Mouse (Mus musculus) frontal cortex, postnatal 10 days (tissue): ENCODE measurements around the gene Vill.

Experiments
- DNase-seq, 2 experiments: peaks; one replicate each; pipeline ENCODE4 v3.0.0; 2022; ENCODE audit warnings: low spot score in 2 of 2, mixed read lengths in 1 of 2

Vill gene

DNA sequence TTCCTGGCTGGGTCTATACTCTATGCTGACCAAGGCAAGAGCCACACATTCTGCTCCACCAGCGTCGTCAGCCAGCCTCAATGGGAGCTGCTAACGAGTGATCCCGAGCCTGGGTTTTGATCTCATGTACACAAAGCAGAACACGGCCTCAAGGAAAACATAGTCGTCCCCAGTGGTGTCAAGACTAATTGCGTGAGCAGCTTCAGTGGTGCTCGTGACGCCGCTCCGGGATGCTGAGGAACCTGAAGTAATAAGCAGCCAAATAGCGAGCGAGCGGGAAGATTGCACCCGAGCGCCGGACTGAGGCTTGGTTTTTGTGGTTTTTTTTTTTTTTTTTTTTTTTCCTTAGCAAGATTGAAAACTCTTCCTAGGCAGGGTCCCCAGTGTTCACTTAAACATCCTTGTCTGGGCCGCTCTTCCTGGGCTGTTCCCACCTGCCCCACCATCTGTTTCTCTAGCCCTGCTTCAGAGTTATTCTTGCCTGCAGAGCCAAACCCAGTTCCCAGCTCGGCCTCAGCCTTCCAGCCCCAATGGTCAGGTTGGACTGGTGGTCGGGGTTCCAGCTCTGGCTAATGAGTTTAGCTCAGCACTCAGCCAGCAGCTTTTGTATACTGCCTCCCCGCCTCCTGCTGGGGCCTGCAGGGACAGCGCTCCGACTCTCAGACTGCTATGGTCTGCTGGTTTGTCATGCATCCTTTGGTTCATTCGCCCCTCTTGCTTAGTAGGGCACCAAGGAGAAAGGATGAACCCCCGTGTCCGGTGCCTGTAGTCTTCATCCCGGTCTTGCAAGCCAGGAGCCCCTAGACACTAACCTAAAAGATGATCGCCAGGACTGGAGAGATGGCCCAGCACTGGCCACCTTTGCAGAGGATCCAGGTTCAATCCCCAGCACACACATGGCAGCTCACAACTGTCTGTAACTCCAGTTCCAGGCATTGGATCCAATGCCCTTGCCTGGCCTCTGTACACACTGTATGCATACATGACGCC is 17.6 kb upstream of the Vill start:
- no peak for DNase-seq

- DNase-seq = no peak
These were observed 16.7 kb upstream of the Vill start for GRCm38 (mm10) chr9:119035836-119036235.

DNA sequence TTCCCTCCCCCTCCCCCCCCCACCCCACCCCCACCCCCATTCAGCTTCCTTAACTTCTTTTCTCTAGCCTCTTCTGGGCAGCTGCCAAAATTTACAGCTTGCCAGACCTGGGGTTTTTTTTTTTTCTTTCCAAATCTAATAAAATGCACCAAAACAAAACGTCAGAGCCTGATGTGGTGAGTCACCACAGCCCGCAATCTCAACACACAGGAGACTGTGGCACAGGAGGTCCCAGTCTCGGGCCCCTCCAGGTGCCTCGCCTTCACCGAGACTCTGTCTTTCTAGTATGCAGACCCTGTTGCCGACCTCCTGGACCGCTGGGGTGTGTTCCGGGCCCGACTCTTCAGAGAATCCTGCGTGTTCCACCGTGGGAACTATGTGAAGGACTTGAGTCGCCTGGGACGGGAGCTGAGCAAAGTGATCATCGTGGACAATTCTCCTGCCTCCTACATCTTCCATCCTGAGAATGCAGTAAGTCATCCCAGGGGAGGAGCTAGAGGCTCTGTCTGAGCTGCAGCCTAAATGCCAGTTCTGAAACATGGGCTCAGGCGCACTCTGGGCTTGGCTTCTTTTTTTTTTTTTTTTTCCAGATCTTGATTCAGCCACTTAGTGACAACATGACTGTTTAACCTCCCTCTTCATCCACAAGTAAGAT is 15.4 kb upstream of the Vill start:
- no peak for DNase-seq

- no peak for DNase-seq
These were observed 14.0 kb upstream of the Vill start for GRCm38 (mm10) chr9:119038574-119038973.

DNA sequence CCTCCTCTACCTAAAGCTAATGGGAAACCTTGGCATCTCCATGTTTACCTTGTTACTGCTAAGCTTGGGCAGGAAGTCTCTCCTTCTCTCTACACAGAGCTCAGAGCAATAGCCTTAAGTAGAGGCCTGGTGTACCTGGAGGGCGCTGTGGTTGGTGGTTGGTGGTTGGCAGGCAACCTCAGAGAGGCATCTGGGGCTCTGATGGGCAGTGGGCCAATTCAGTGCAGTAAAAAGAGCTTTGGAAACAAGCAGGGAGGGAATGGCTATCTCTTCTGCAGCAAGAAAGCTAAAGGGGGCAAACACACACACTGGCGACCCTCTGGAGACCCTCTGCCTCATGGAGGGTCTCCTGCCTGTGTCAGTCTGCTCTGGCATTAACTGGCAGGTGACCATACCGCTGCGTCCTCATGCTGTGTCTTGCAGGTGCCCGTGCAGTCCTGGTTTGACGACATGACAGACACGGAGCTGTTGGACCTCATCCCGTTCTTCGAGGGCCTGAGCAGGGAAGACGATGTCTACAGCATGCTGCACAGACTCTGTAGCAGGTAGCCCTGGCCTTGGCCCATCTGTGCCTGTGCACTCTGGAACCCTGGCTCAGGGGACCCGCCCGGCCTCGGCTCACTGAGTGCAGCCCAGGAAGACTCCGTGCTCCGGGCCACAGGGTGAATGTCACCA is 12.3 kb upstream of the Vill start:
- DNase-seq = no peak

GRCm38 (mm10) chr9:119048182-119048903 is 4.2 kb upstream of the Vill start:
- DNase-seq = no peak

DNA sequence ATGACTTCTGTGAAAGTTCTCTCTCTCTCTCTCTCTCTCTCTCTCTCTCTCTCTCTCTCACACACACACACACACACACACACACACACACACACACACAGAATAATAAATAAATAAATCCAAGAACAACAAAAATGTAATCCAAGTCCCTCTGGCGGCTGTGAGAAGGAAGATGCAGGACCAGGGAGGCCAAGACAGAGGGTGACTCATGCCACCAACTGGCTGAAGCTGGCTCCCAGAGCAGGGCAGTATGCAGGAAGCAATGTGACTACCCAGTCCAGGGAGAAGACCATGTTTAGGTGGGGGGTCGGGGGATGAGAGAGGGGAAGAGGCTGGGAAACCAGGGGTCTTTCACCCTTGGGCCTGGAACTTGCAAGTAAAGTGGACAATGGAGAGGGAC is 1.4 kb upstream of the Vill start:
- DNase-seq = no peak

GRCm38 (mm10) chr9:119053964-119054576 is 1.5 kb downstream of the Vill start:
- DNase-seq = no peak

DNA sequence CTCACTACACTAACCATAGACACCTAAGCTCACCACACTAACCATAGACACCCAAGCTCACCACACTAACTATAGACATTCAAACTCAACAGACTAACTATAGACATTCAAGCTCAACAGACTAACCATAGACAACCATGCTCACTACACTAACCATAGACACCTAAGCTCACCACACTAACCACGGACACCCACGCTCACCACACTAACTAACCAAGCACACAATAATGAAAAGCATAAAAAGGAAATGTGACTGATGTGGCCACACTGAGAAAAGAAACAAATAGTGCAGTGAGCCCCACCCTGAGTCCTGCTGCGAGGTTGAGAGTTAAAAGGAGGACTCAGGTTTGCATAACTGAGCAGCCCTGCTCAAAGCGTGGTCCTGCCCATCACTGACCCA is 2.8 kb downstream of the Vill start:
- no peak for DNase-seq

DNA sequence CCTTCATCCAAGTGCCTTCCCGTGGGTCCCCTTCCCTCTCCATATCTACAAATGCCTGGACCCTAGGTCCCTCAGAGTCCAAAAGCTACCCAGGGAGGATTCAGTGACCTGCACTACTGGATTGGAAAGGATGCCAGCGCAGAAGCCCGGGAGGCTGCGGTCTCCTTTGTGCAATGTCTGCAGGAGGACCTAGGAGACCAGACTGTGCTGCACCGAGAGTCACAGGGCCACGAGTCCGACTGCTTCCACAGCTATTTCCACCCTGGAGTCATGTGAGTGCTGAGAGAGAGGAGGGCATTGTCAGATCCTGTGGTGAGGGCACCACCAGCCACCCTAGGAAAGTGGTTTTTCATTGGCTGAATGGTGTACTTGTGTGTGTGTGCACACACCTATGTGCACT is 5.7 kb downstream of the Vill start:
- DNase-seq = no peak

DNA sequence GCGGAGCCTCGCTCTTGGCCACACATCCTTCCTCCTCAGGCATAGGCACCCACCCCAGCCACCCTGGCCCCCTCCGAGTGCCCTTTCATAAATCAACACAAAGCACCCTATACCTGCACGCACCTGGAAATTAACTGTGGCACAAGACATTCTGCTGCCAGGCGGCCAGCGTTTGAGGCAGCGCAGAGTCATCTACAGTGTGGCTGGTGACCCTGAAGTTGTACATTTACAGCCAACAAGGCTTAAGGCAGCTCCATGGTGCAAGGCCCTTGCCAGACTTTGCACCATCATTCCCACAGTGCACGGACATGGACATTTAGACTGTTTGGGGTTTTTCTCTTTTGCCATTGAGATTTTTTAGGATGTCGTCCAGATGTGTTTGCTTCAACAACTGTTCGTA is 8.1 kb downstream of the Vill start:
- DNase-seq = no peak

- no peak for DNase-seq
These were observed 10.6 kb downstream of the Vill start for GRCm38 (mm10) chr9:119063036-119063644.

DNA sequence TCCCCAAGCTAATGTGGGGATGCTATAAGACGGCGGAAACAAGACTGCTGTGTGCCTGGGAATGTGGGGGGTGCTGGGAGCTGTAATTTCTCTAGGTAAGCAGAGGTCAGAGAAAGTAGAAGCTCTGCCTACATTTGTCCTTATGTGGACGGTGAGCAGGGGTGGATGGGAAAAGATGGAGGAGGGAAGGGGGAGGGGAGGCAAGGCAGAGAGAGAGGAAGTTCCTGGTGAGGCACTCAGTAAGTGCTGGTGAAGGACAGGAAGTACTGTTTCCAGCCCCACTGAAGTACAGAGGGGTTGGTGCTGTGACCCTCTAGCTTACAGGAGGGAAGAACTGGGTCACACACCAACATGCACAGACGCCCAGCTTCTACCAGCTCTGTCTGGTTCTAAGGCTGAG is 11.7 kb downstream of the Vill start:
- no peak for DNase-seq

DNA sequence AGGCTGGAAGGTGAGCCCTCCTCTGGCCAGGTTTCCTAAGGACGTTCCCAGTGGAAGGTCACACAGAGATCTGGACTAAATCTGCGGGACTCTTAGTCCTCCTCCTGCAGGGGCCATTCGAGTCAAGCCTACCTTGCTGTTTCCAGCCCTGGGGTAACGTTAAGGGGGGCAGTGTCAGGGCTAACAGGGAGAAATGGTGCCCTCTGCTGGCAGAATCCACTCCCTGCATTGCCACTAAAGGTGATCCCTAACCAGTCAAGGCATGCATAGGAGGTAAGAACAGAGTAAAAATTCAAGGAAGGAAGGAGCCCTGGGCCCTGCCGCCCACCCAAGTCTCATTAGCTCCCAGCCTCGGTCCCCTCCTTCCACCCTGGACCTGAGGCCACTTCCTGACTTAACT is 15.0 kb downstream of the Vill start:
- DNase-seq = peak in 1 of 2 experiments; percentile 75

GRCm38 (mm10) chr9:119068266-119068665 is 15.7 kb downstream of the Vill start:
- no peak for DNase-seq

DNA sequence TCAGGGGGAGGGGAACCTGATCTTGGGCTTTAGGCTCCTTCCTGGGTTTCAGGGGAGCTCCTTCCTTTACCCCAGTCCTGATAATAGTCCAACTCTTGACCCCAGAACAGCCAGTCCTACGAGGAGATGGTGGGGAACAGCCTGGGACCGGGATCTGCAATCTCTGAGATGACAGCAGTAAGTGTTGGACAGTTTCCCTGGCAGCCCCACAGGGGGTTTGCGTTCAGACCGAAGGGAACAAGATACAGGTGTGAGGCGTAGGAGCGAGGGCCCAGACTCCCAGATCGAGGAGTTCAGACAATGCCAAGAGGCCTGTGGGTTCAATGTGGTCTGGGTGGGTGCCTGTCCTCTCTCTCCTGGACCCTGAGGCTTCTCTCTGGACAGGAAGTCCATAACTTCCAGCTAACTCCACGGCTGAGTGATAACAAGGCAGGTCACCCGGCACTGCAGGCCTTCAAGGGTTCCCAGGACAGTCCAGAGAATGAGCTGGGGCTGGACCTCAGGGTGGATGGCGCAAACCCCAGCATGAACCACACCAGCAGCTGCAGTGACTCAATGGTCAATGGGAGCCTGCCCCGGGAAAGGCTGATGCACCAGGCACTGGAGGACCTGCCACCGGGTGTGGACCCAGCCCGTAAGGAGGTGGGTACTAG is 17.7 kb downstream of the Vill start:
- DNase-seq = no peak

DNA sequence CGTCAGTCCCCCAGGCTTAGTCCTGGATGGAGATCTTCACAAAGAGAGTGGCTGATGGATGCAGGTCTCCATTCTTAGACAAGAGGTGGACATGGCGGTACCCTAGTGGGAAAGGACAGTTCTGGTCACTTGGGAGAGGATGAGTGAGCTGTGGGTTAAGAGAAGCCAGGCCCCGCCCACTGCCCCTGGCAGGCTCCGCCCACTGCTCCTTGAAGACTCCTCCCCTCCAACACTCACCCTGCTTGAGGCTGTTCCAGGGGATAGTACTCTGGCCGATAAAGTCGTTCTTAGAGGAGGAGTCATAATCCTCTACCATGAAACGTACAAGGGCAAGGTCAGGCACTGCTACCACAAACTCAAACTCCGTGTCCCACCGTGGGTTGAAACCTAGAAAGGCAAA is 19.2 kb downstream of the Vill start:
- DNase-seq = no peak

- DNase-seq = no peak
These were observed 20.8 kb downstream of the Vill start for GRCm38 (mm10) chr9:119073184-119073895.

DNA sequence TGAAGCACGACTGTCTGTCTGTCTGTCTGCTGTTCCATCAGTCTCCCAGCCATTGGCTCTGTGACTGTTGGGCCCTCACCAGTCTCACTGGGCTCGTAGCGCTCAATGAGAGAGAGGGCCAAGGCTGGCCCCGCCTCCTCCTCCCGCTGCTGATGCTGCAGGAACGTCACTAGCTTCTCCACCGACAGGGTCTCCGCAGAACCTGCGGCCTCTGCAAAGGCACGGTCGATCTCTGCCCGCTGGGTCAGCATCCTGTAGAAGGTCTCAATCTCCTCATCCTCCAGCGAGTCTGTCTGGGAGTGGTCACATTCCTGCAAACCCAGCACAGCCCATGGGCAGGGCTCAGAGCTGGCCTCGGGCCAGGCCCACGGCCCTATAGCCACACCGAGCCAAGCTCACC is 23.1 kb downstream of the Vill start:
- DNase-seq = no peak
